Mouse (Mus musculus): ENCODE measurements around the gene Milr1. TPM values are rescaled to one million over a fixed set of nuclear protein-coding genes. Genes with fewer than 3 reads are reported as not detected.

Gene Milr1
- polyA plus RNA-seq, 1 experiment from 2014 or later, result 1.6 TPM

Small RNAs within 50 kb of the gene (microRNA-seq; reads per million reads assigned to microRNA genes)
- not detected for gene Gm25994
- 4.8 reads per million, percentile 14 among the genes with 10 or more reads in this experiment for gene Mir3064

Other genes with a start within 250 kb of the Milr1 start
- gene Tex2, start 137.8 kb upstream of the Milr1 start, polyA plus RNA-seq (2015; fragmentation: Nextera tagmentation; extraction: Ambion mirVana), result 11.7 and 14.2 TPM in 2 replicates
- gene Pecam1, start 598 bp upstream of the Milr1 start, polyA plus RNA-seq (2015; fragmentation: Nextera tagmentation; extraction: Ambion mirVana), result 48.2 and 48.6 TPM in 2 replicates
- gene Polg2, start 28.3 kb downstream of the Milr1 start, polyA plus RNA-seq (2015; fragmentation: Nextera tagmentation; extraction: Ambion mirVana), result 12.6 and 13.7 TPM in 2 replicates
- 227 and 230 TPM in 2 replicates for gene Ddx5, start 38.0 kb downstream of the Milr1 start, polyA plus RNA-seq (2015; fragmentation: Nextera tagmentation; extraction: Ambion mirVana)
- 15.4 and 16.3 TPM in 2 replicates for gene Cep95, start 38.0 kb downstream of the Milr1 start, polyA plus RNA-seq (2015; fragmentation: Nextera tagmentation; extraction: Ambion mirVana)
- 8.7 and 9.4 TPM in 2 replicates for gene Smurf2, start 169.5 kb downstream of the Milr1 start, polyA plus RNA-seq (2015; fragmentation: Nextera tagmentation; extraction: Ambion mirVana)
- gene Kpna2, start 248.3 kb downstream of the Milr1 start, polyA plus RNA-seq (2015; fragmentation: Nextera tagmentation; extraction: Ambion mirVana), result 318 and 375 TPM in 2 replicates

Data from intestine, embryonic 16.5 days (tissue).